Mouse (Mus musculus): ENCODE results near the gene Hsbp1. TPM values are rescaled to one million over a fixed set of nuclear protein-coding genes. Genes with fewer than 3 reads are reported as not detected.
"Not testable (repeated sequence)": the region's sequence is repeated elsewhere in the genome, so short reads cannot be mapped to it uniquely, and the experiment has no call there.

Hsbp1 gene
- total RNA-seq (2021), result 153 and 194 TPM in 2 replicates
- long read RNA-seq, transcript Hsbp1-201 (4 exons, 1,208 nt), result major isoform, 163 of 172 reads
- long read RNA-seq, partial matches to known transcripts, result 2 of 172 reads
- long read RNA-seq, other reads (novel, unspliced or antisense), result 6 of 172 reads

- DNase-seq, result peak; percentile 95
These were observed at the start of gene Hsbp1 for GRCm38 (mm10) chr8:119344190-119344856. Gene Hsbp1 (plus strand): TSS chr8:119344488.

- DNase-seq, result no peak
These were observed 48.8 kb upstream of the Hsbp1 start for GRCm38 (mm10) chr8:119295477-119295876.

GRCm38 (mm10) chr8:119297752-119298151 lies 46.5 kb upstream of the Hsbp1 start:
- peak; percentile 46 for DNase-seq

GRCm38 (mm10) chr8:119300335-119300734 lies 44.0 kb upstream of the Hsbp1 start:
- DNase-seq, result no peak

- peak; percentile 11 for DNase-seq
These were observed 40.1 kb upstream of the Hsbp1 start for GRCm38 (mm10) chr8:119304196-119304595.

- DNase-seq, result peak; percentile 17
These were observed 32.9 kb upstream of the Hsbp1 start for GRCm38 (mm10) chr8:119311412-119311811.

GRCm38 (mm10) chr8:119323215-119323614 lies 21.1 kb upstream of the Hsbp1 start:
- no peak for DNase-seq

GRCm38 (mm10) chr8:119339546-119339945 lies 4.7 kb upstream of the Hsbp1 start:
- DNase-seq, result no peak

GRCm38 (mm10) chr8:119343606-119344005 lies 682 bp upstream of the Hsbp1 start:
- no peak for DNase-seq

- DNase-seq, result no peak
These were observed 868 bp downstream of the Hsbp1 start for GRCm38 (mm10) chr8:119345029-119345682.

GRCm38 (mm10) chr8:119345683-119346075 lies 1.4 kb downstream of the Hsbp1 start:
- DNase-seq, result no peak

- DNase-seq, result no peak
These were observed 7.4 kb downstream of the Hsbp1 start for GRCm38 (mm10) chr8:119351647-119352046.

- DNase-seq, result no peak
These were observed 8.8 kb downstream of the Hsbp1 start for GRCm38 (mm10) chr8:119352977-119353658.

GRCm38 (mm10) chr8:119353659-119354023 lies 9.4 kb downstream of the Hsbp1 start:
- DNase-seq, result no peak

GRCm38 (mm10) chr8:119356631-119357030 lies 12.3 kb downstream of the Hsbp1 start:
- DNase-seq, result not testable (repeated sequence)

- no peak for DNase-seq
These were observed 13.9 kb downstream of the Hsbp1 start for GRCm38 (mm10) chr8:119358175-119358574.

- peak; percentile 81 for DNase-seq
These were observed 14.5 kb downstream of the Hsbp1 start for GRCm38 (mm10) chr8:119358836-119359235.

- no peak for DNase-seq
These were observed 16.5 kb downstream of the Hsbp1 start for GRCm38 (mm10) chr8:119360686-119361295.

- not testable (repeated sequence) for DNase-seq
These were observed 30.4 kb downstream of the Hsbp1 start for GRCm38 (mm10) chr8:119374716-119375115.

GRCm38 (mm10) chr8:119378476-119378875 lies 34.2 kb downstream of the Hsbp1 start:
- no peak for DNase-seq

GRCm38 (mm10) chr8:119380619-119381018 lies 36.3 kb downstream of the Hsbp1 start:
- no peak for DNase-seq

GRCm38 (mm10) chr8:119384478-119384877 lies 40.2 kb downstream of the Hsbp1 start:
- DNase-seq, result peak; percentile 56

- no peak for DNase-seq
These were observed 41.6 kb downstream of the Hsbp1 start for GRCm38 (mm10) chr8:119385854-119386253.

Data from adrenal gland, postnatal 25 days (tissue).